Mouse (Mus musculus) midbrain, embryonic 14.5 days (tissue): ENCODE measurements around the gene Hoxd12. TPM values are rescaled to one million over a fixed set of nuclear protein-coding genes. Genes with fewer than 3 reads are reported as not detected.

ENCODE experiments used
- ATAC-seq: fragments of 200-750 bp; cut with Nextera tagmentation; 2 replicates; pipeline ENCODE4 v1.8.0; 2017; ENCODE audit warnings: moderate number of reproducible peaks, moderate library complexity; ENCODE audit not compliant: low FRiP score, low TSS enrichment
- DNase-seq: peaks from one replicate; pipeline ENCODE4 v3.0.0-alpha.2; 2015
- H3K27ac ChIP-seq: fragments of 300-500 bp; sonication (generic); replicated peaks from 2 replicates; pipeline ENCODE4 v1.5.1; 2014; ENCODE audit warnings: mild to moderate bottlenecking, low read depth, low read length, moderate library complexity
- H3K27me3 ChIP-seq: fragments of 300-500 bp; sonication (generic); 2 replicates; pipeline ENCODE4 v1.6.1; 2014; ENCODE audit warnings: low read length, control low read depth, mixed read lengths; ENCODE audit not compliant: control insufficient read depth, insufficient read depth
- H3K36me3 ChIP-seq: fragments of 300-500 bp; sonication (generic); 2 replicates; pipeline ENCODE4 v1.6.1; 2014; ENCODE audit warnings: low read length, control low read depth; ENCODE audit not compliant: control insufficient read depth, insufficient read depth
- H3K4me1 ChIP-seq: fragments of 300-500 bp; sonication (generic); 2 replicates; pipeline ENCODE4 v1.6.1; 2014; ENCODE audit warnings: mild to moderate bottlenecking, antibody characterized with exemption, low read length, control low read depth; ENCODE audit not compliant: control insufficient read depth, insufficient read depth
- H3K4me2 ChIP-seq: fragments of 300-500 bp; sonication (generic); 2 replicates; pipeline ENCODE4 v1.6.1; 2014; ENCODE audit warnings: mild to moderate bottlenecking, low read length, moderate library complexity
- H3K4me3 ChIP-seq: fragments of 300-500 bp; sonication (generic); replicated peaks from 2 replicates; pipeline ENCODE4 v1.5.1; 2014; ENCODE audit warnings: low read depth, low read length
- H3K9ac ChIP-seq: fragments of 300-500 bp; sonication (generic); replicated peaks from 2 replicates; pipeline ENCODE4 v1.6.1; 2014; ENCODE audit warnings: mild to moderate bottlenecking, low read length, moderate library complexity
- H3K9me3 ChIP-seq: fragments of 300-500 bp; sonication (generic); 2 replicates; pipeline ENCODE4 v1.6.1; 2016; ENCODE audit warnings: low read length, control low read depth, mixed read lengths; ENCODE audit not compliant: control insufficient read depth
- WGBS: fragments of 180-500 bp; shearing (Covaris S2); extraction: QIAGEN DNeasy Blood & Tissue Kit; methylation state at CpG from one replicate; pipeline ENCODE4 v1.1.7; 2014; 5-methylcytosine and 5-hydroxymethylcytosine counted together
- microRNA counts: library from miRNA; unstranded; fragments of <30 nt; microRNA quantifications from one replicate; lab custom pipeline; 2016
- microRNA-seq: library from miRNA; unstranded; fragments of <30 nt; microRNA quantifications from one replicate; pipeline ENCODE4, GENCODE M21; 2016
- polyA plus RNA-seq: library from polyadenylated mRNA; unstranded; fragments of >200 nt; fragmentation: Nextera tagmentation; extraction: Ambion mirVana; gene quantifications from 2 replicates; pipeline ENCODE4 v1.2.1, GENCODE M21; 2014

Hoxd12 gene
- polyA plus RNA-seq, 1 experiment from 2014 or later, result not detected

GRCm38 (mm10) chr2:74726973-74727639, 52.3 kb downstream of the Hoxd12 start:
- Histone ChIP-seq H3K27me3 (peaks cover 99% of the 10 kb centered on the region), H3K9ac (no peak overlapping the region), H3K27ac (no peak overlapping the region), H3K4me2 (no peak overlapping the region), H3K9me3 (no peaks in the 10 kb centered on the region), H3K36me3 (no peaks in the 10 kb centered on the region), H3K4me3 (0 out of 2 replicates have a peak overlapping the region, but pooled peaks have one; percentile 3), H3K4me1 (no peaks in the 10 kb centered on the region)
- WGBS, result 1% methylated on average over 43 of the region's 43 CpGs
- no peak for DNase-seq
- no peak; the same call in 1 of the 2 replicates for ATAC-seq

MicroRNAs within 50 kb of the gene (microRNA counts, 519-probe panel; counts per million panel counts)
- microRNA mmu-miR-10b (lab: Ali Mortazavi, UCI), result not detected

Small RNA genes lying within 50 kb of the gene (microRNA-seq; reads per million reads assigned to microRNA genes)
- gene Gm44463, result not detected
- gene Mir10b, result 443 reads per million, percentile 71 among the genes with 10 or more reads in this experiment

Other genes starting within 250 kb of the Hoxd12 start
- 58.2 and 61.4 TPM in 2 replicates for gene Lnpk, start 95.6 kb upstream of the Hoxd12 start, polyA plus RNA-seq
- 1.2 and 1.7 TPM in 2 replicates for gene Evx2, start 15.5 kb upstream of the Hoxd12 start, polyA plus RNA-seq
- 0.11 TPM in 1 of 2 replicates, not detected in the other for gene Hoxd13, start 6.7 kb upstream of the Hoxd12 start, polyA plus RNA-seq
- gene Hoxd11, start 4.5 kb downstream of the Hoxd12 start, polyA plus RNA-seq, result not detected in 2 replicates
- not detected in 2 replicates for gene Hoxd10, start 16.9 kb downstream of the Hoxd12 start, polyA plus RNA-seq
- gene Hoxd9, start 22.7 kb downstream of the Hoxd12 start, polyA plus RNA-seq, result not detected in 2 replicates
- gene Hoxd8, start 29.6 kb downstream of the Hoxd12 start, polyA plus RNA-seq, result not detected in 2 replicates
- not detected in 2 replicates for gene Hoxd3, start 36.9 kb downstream of the Hoxd12 start, polyA plus RNA-seq
- not detected in 2 replicates for gene Hoxd4, start 36.9 kb downstream of the Hoxd12 start, polyA plus RNA-seq
- gene Gm28230, start 51.7 kb downstream of the Hoxd12 start, polyA plus RNA-seq, result not detected in 2 replicates
- not detected in 2 replicates for gene Hoxd1, start 88.0 kb downstream of the Hoxd12 start, polyA plus RNA-seq
- gene Mtx2, start 150.8 kb downstream of the Hoxd12 start, polyA plus RNA-seq, result 167 and 193 TPM in 2 replicates